Mouse (Mus musculus): ENCODE data around the gene Bspry. TPM values are rescaled to one million over a fixed set of nuclear protein-coding genes. Genes with fewer than 3 reads are reported as not detected.

Gene Bspry
- polyA plus RNA-seq, 1 experiment from 2014 or later, result 31.6 TPM

DNA sequence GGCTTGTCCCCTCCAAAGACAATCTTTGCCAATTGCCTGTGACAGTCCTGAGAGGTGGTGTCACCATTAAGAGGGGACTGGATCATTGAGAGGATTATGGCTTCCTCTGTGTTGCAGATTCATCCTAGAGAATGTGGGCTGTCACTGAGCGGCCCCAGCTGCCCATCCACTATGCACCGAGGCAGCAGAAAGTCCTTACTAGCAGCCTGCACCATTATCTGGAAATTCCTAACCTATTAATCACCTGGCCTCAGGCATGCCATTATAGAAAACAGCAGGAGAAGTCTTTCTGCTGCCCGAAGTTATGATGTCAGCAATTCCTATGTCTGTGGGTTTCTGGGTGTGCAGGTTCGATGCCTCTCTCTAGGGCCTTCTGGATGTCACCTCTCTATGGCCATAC, 38.9 kb upstream of the Bspry start:
- no peaks in the 10 kb centered on the region for H3K36me3 ChIP-seq (ENCODE audit: control insufficient read depth, insufficient read depth, low read length)
- no peaks in the 10 kb centered on the region for H3K9me3 ChIP-seq (ENCODE audit: control insufficient read depth, low read length)
- ATAC-seq, result no peak
- H3K4me2 ChIP-seq (ENCODE audit: low read depth, low read length), result no peak overlapping the region
- no peak overlapping the region for H3K9ac ChIP-seq (ENCODE audit: low read depth, low read length)
- 67% methylated on average over 4 of the region's 4 CpGs for WGBS
- H3K4me1 ChIP-seq (ENCODE audit: control insufficient read depth, insufficient read depth, low read length), result no peaks in the 10 kb centered on the region
- H3K27me3 ChIP-seq (replicated peaks; ENCODE audit: control insufficient read depth, insufficient read depth, low read length), result no peaks in the 10 kb centered on the region
- no peak overlapping the region for H3K4me3 ChIP-seq (ENCODE audit: low read length)
- H3K27ac ChIP-seq (ENCODE audit: low read length), result no peak overlapping the region

DNA sequence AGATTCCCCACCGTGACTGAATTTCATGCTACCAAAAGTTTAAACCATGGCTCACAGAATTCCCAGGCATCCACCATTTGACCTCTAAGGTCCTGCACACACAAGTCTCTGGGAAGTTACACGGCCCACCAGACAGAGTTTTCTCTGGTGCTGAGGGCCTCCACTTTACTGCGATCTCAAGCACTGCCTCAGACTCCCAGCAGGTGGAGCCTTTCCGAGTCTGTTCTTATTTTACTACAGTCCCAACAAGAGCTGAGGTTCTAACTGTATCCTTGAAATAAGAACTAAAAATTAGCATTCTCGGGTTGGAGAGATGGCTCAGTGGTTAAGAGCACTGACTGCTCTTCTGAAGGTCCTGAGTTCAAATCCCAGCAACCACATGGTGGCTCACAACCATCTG, 24.9 kb upstream of the Bspry start:
- no peak overlapping the region for H3K4me2 ChIP-seq (ENCODE audit: low read depth, low read length)

DNA sequence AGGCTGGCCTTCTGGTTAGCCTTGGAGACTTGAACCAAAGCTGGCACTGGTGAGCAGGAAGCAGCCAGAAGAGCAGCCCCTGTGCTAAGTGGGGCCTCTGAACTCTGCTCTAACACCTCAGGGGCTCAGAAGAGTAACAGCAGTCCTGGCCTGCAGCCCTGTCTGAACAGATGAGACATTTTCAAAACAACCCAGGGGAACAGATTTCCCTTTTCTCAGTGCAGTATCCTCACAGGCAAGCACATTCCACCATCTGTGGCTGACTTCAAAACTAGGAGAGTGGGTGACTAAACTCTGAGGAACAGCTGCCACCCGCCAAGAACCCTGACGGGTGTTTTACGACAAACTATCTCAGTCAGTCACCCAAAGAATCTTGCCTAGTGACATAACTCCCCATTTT, 20.8 kb upstream of the Bspry start:
- WGBS, result 66% methylated on average over 3 of the region's 3 CpGs
- 0 out of 2 replicates have a peak, but pooled peaks have one; percentile 16 for ATAC-seq
- no peaks in the 10 kb centered on the region for H3K36me3 ChIP-seq (ENCODE audit: control insufficient read depth, insufficient read depth, low read length)

More for the DNA sequence above, 24.9 kb upstream of the Bspry start:
- Histone ChIP-seq H3K27ac (ENCODE audit: low read length) (no peak overlapping the region), H3K36me3 (ENCODE audit: control insufficient read depth, insufficient read depth, low read length) (no peaks in the 10 kb centered on the region), H3K4me1 (ENCODE audit: control insufficient read depth, insufficient read depth, low read length) (no peaks in the 10 kb centered on the region), H3K9ac (ENCODE audit: low read depth, low read length) (no peak overlapping the region), H3K27me3 (replicated peaks; ENCODE audit: control insufficient read depth, insufficient read depth, low read length) (no peaks in the 10 kb centered on the region), H3K4me3 (ENCODE audit: low read length) (no peak overlapping the region), H3K9me3 (ENCODE audit: control insufficient read depth, low read length) (no peaks in the 10 kb centered on the region)
- 50% methylated on average over 5 of the region's 5 CpGs for WGBS
- ATAC-seq, result peak; percentile 40; the same call in 1 of the 2 replicates

DNA sequence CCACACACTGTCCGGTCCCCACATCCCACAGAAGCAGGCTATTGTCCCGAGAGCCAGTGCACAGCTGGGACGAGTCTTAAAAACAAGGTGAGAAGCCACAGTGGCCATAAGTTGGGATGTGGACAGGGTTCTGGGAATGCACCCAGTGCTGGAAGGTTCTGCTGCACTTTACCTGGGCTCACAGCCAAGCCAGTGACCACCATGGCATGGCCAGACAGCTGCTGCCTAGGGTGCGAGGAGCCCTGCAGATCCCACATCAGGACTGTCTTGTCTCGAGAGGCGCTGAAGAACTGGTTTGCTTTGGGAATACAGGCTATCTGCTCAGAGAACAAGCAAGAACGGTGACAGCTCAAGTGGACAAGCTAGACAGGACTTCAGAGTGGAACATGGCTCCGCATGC, 19.5 kb upstream of the Bspry start:
- Histone ChIP-seq H3K4me1 (ENCODE audit: control insufficient read depth, insufficient read depth, low read length) (no peaks in the 10 kb centered on the region), H3K27ac (ENCODE audit: low read length) (no peak overlapping the region), H3K9ac (ENCODE audit: low read depth, low read length) (no peak overlapping the region), H3K4me2 (ENCODE audit: low read depth, low read length) (no peak overlapping the region), H3K4me3 (ENCODE audit: low read length) (no peak overlapping the region), H3K9me3 (ENCODE audit: control insufficient read depth, low read length) (no peaks in the 10 kb centered on the region), H3K27me3 (replicated peaks; ENCODE audit: control insufficient read depth, insufficient read depth, low read length) (no peaks in the 10 kb centered on the region), H3K36me3 (ENCODE audit: control insufficient read depth, insufficient read depth, low read length) (no peaks in the 10 kb centered on the region)
- WGBS, result 89% methylated on average over 8 of the region's 8 CpGs
- no peak for ATAC-seq

More for the DNA sequence above, 20.8 kb upstream of the Bspry start:
- Histone ChIP-seq H3K27ac (ENCODE audit: low read length) (no peak overlapping the region), H3K27me3 (replicated peaks; ENCODE audit: control insufficient read depth, insufficient read depth, low read length) (no peaks in the 10 kb centered on the region), H3K9ac (ENCODE audit: low read depth, low read length) (no peak overlapping the region), H3K4me1 (ENCODE audit: control insufficient read depth, insufficient read depth, low read length) (no peaks in the 10 kb centered on the region), H3K4me3 (ENCODE audit: low read length) (no peak overlapping the region), H3K4me2 (ENCODE audit: low read depth, low read length) (no peak overlapping the region), H3K9me3 (ENCODE audit: control insufficient read depth, low read length) (no peaks in the 10 kb centered on the region)

DNA sequence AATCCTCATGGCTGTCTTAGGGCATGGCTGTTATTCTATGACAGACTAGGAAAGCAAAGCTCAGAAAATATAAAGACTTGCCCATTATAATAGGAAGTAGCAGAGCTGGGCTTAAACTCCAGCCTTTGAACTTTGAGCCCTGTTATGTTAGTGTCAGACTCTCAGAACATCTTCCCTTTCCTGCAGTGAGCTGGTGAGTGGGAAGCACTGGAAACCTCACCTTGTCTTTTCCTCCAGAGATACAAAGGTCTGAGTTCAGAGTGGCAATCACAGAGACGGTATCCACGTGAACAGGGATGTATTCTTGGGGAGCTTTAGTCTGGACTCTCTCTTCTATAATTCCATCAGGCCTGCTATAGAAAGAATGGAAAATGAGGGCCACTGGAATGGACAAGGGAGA, 16.7 kb upstream of the Bspry start:
- H3K4me3 ChIP-seq (ENCODE audit: low read length), result no peak overlapping the region
- H3K4me2 ChIP-seq (ENCODE audit: low read depth, low read length), result no peak overlapping the region
- no peak overlapping the region for H3K27ac ChIP-seq (ENCODE audit: low read length)
- ATAC-seq, result peak; percentile 69; the same call in 1 of the 2 replicates
- no peaks in the 10 kb centered on the region for H3K27me3 ChIP-seq (replicated peaks; ENCODE audit: control insufficient read depth, insufficient read depth, low read length)
- no peaks in the 10 kb centered on the region for H3K4me1 ChIP-seq (ENCODE audit: control insufficient read depth, insufficient read depth, low read length)
- 0 out of 2 replicates have a peak overlapping the region, but pooled peaks have one; percentile 17 for H3K9ac ChIP-seq (ENCODE audit: low read depth, low read length)
- WGBS, result 79% methylated on average over 2 of the region's 2 CpGs
- H3K9me3 ChIP-seq (ENCODE audit: control insufficient read depth, low read length), result no peaks in the 10 kb centered on the region
- H3K36me3 ChIP-seq (ENCODE audit: control insufficient read depth, insufficient read depth, low read length), result no peaks in the 10 kb centered on the region

DNA sequence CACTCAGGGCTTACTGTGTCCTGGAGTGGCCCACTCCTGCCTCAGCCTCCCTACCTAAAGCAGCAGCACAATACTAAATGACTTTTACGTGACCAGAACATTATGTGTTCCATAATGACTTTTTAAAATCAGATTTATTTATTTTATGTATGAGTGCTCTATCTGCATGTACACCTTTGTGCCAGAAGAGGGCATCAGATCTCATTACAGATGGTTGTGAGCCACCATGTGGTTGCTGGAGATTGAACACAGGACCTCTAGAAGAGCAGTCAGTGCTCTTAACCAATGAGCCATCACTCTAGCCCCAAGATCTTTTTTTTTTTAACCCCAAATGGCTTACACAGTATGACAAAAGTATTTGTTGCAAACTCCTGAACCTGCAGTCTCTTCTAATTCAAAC, 11.7 kb upstream of the Bspry start:
- 87% methylated on average over 1 of the region's 1 CpGs for WGBS
- H3K27ac ChIP-seq (ENCODE audit: low read length), result no peak overlapping the region
- peaks cover 4% of the 10 kb centered on the region; the same call in 1 of the 2 replicates for H3K4me1 ChIP-seq (ENCODE audit: control insufficient read depth, insufficient read depth, low read length)
- H3K4me3 ChIP-seq (ENCODE audit: low read length), result no peak overlapping the region
- no peak for ATAC-seq
- no peaks in the 10 kb centered on the region for H3K27me3 ChIP-seq (replicated peaks; ENCODE audit: control insufficient read depth, insufficient read depth, low read length)
- H3K9me3 ChIP-seq (ENCODE audit: control insufficient read depth, low read length), result 0 out of 2 replicates have a peak, but pooled peaks cover 4% of the 10 kb centered on the region
- H3K4me2 ChIP-seq (ENCODE audit: low read depth, low read length), result no peak overlapping the region
- no peaks in the 10 kb centered on the region for H3K36me3 ChIP-seq (ENCODE audit: control insufficient read depth, insufficient read depth, low read length)
- H3K9ac ChIP-seq (ENCODE audit: low read depth, low read length), result no peak overlapping the region

DNA sequence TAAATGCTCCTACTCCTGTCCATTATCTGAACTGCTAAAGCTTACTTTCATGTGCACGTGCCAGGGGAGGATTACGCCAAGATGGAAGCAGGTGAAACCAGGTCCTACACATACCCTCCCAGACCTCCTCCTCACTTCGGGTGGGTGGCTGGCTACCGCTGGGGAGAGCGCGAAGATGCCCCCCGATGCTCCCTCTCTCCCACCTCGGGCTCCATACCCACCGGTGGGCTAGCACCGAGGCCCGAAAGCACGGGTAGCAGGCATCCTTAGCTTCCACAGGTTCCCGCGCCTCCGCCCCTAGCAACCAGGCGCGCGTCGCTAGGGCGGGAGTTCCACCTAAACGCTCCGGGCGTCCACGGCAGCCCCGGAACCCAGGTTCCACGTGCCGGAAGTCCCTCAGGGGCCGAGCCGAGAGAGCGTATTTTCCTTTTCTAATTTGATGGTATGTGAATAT, 9.2 kb upstream of the Bspry start, which contains the start of gene Wdr31:
TSS of gene Wdr31 (minus strand) at position 299 of the 454 bp plus-strand sequence.
- ATAC-seq, result peak; percentile 85
- 0 out of 2 replicates have a peak, but pooled peaks cover 4% of the 10 kb centered on the region for H3K9me3 ChIP-seq (ENCODE audit: control insufficient read depth, low read length)
- H3K9ac ChIP-seq (ENCODE audit: low read depth, low read length), result peak within 1 kb of the TSS; percentile 75
- under 1% methylated on average over 30 of the region's 30 CpGs for WGBS
- H3K27ac ChIP-seq (ENCODE audit: low read length), result no peak within 1 kb of the TSS
- no peaks in the 10 kb centered on the region for H3K27me3 ChIP-seq (replicated peaks; ENCODE audit: control insufficient read depth, insufficient read depth, low read length)
- H3K36me3 ChIP-seq (ENCODE audit: control insufficient read depth, insufficient read depth, low read length), result no peaks in the 10 kb centered on the region
- peak within 1 kb of the TSS; percentile 87 for H3K4me2 ChIP-seq (ENCODE audit: low read depth, low read length)
- peak within 1 kb of the TSS; percentile 70 for H3K4me3 ChIP-seq (ENCODE audit: low read length)
- peaks cover 4% of the 10 kb centered on the region; the same call in 1 of the 2 replicates for H3K4me1 ChIP-seq (ENCODE audit: control insufficient read depth, insufficient read depth, low read length)

DNA sequence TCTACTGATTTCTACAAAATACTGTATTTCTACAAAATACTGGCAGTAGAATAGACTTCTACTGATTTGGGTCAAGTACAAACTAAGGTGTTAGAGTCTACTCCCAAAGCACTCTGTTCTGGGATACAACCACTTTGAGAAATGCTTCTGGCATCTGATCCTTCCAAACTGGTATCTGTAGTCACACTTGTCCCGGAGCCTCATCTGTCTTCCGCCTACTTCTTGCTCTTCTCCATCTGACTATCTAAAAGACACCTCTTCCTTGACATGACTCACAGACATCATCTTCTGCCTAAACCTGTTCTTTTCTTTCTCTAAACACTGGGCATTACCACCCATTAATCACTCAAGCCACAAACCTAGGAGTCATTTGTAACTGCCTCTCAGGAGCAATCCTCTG, 7.8 kb upstream of the Bspry start:
- Histone ChIP-seq H3K27ac (ENCODE audit: low read length) (no peak overlapping the region), H3K4me2 (ENCODE audit: low read depth, low read length) (no peak overlapping the region), H3K4me3 (ENCODE audit: low read length) (no peak overlapping the region), H3K9me3 (ENCODE audit: control insufficient read depth, low read length) (0 out of 2 replicates have a peak, but pooled peaks cover 4% of the 10 kb centered on the region), H3K9ac (ENCODE audit: low read depth, low read length) (no peak overlapping the region), H3K4me1 (ENCODE audit: control insufficient read depth, insufficient read depth, low read length) (peaks cover 4% of the 10 kb centered on the region; the same call in 1 of the 2 replicates), H3K36me3 (ENCODE audit: control insufficient read depth, insufficient read depth, low read length) (no peaks in the 10 kb centered on the region), H3K27me3 (replicated peaks; ENCODE audit: control insufficient read depth, insufficient read depth, low read length) (no peaks in the 10 kb centered on the region)
- 97% methylated on average over 2 of the region's 2 CpGs for WGBS
- ATAC-seq, result no peak

DNA sequence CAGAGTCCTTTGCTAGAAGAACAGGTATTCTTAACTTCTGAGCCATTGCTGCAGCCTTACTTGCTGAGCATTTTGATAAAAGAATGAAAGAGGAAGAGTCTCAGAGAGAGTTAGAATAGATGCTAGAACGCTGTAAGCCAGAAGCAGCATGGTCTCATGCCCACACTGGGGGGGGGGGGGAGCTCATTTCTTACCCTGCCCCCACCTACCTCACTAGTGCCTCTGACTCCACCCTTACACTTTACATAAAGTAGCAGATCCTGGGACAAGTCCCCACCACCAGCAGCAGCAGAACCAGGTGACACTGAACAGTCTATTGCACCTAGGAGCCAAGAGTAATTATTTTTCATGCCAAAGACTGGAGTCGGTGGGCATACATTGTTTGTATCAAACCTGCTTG, 4.7 kb upstream of the Bspry start:
- WGBS, result 65% methylated on average over 2 of the region's 2 CpGs
- ATAC-seq, result no peak

DNA sequence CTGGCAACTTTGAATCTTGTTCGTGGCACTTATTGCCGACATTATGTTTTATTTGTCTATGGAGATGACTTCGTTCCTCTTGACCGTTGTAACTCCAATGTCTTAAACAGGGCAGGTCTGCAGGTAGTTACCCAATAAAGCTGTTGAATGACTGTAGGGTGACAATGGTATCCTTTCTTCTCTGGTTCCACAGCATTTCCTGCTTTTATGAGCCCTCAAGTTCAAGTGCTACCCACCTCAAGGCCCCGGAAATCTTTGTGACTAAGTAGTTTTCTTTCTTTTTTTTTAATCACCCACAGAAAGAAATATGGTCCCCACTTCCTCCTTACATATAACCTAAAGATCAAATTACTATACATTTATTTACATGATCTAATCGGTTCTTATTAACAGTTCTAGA, 4.1 kb upstream of the Bspry start:
- Histone ChIP-seq H3K27ac (ENCODE audit: low read length) (peak overlapping the region; percentile 62), H3K9me3 (ENCODE audit: control insufficient read depth, low read length) (no peaks in the 10 kb centered on the region), H3K36me3 (ENCODE audit: control insufficient read depth, insufficient read depth, low read length) (no peaks in the 10 kb centered on the region), H3K9ac (ENCODE audit: low read depth, low read length) (no peak overlapping the region), H3K4me1 (ENCODE audit: control insufficient read depth, insufficient read depth, low read length) (no peaks in the 10 kb centered on the region), H3K4me2 (ENCODE audit: low read depth, low read length) (no peak overlapping the region), H3K27me3 (replicated peaks; ENCODE audit: control insufficient read depth, insufficient read depth, low read length) (no peaks in the 10 kb centered on the region), H3K4me3 (ENCODE audit: low read length) (no peak overlapping the region)
- peak; percentile 36; the same call in 1 of the 2 replicates for ATAC-seq
- WGBS, result 56% methylated on average over 6 of the region's 6 CpGs

More for the DNA sequence above, 4.7 kb upstream of the Bspry start:
- Histone ChIP-seq H3K9me3 (ENCODE audit: control insufficient read depth, low read length) (no peaks in the 10 kb centered on the region), H3K27ac (ENCODE audit: low read length) (peak overlapping the region; percentile 62), H3K9ac (ENCODE audit: low read depth, low read length) (no peak overlapping the region), H3K4me3 (ENCODE audit: low read length) (no peak overlapping the region), H3K27me3 (replicated peaks; ENCODE audit: control insufficient read depth, insufficient read depth, low read length) (no peaks in the 10 kb centered on the region), H3K4me2 (ENCODE audit: low read depth, low read length) (no peak overlapping the region), H3K36me3 (ENCODE audit: control insufficient read depth, insufficient read depth, low read length) (no peaks in the 10 kb centered on the region), H3K4me1 (ENCODE audit: control insufficient read depth, insufficient read depth, low read length) (peaks cover 3% of the 10 kb centered on the region; the same call in 1 of the 2 replicates)
